Mouse (Mus musculus) C2C12 (cell line): ENCODE results near the gene Tfap2d.

Experiments
- CEBPB ChIP-seq: IDR thresholded peaks from one replicate; pipeline ENCODE4 v1.6.1; 2011; ENCODE audit warnings: low read depth, mild to moderate bottlenecking, control low read depth, moderate library complexity
- CTCF ChIP-seq: IDR thresholded peaks from one replicate; pipeline ENCODE4 v1.5.1; 2011; ENCODE audit not compliant: control insufficient read depth, insufficient read depth, insufficient read length
- FOSL1 ChIP-seq: IDR thresholded peaks from one replicate; pipeline ENCODE4 v1.8.0; 2011; ENCODE audit warnings: mild to moderate bottlenecking, low read length; ENCODE audit not compliant: poor library complexity, insufficient read depth, severe bottlenecking
- MAX ChIP-seq: IDR thresholded peaks from one replicate; pipeline ENCODE4 v1.6.1; 2011; ENCODE audit warnings: mild to moderate bottlenecking, control low read depth
- MYOD1 ChIP-seq: IDR thresholded peaks from one replicate; pipeline ENCODE4 v1.6.1; 2011; ENCODE audit warnings: low read depth; ENCODE audit not compliant: control insufficient read depth, insufficient read length
- MYOG ChIP-seq: IDR thresholded peaks from one replicate; pipeline ENCODE4 v1.6.1; 2011; ENCODE audit not compliant: control insufficient read depth, insufficient read length; ENCODE audit errors: extremely low read depth
- USF1 ChIP-seq: IDR thresholded peaks from one replicate; pipeline ENCODE4 v1.6.1; 2011; ENCODE audit warnings: low read depth, mild to moderate bottlenecking, control low read depth, moderate library complexity

GRCm38 (mm10) chr1:19207611-19208010, 104.8 kb downstream of the Tfap2d start:
- TF ChIP-seq CTCF (no peak), CEBPB (no peak), MAX (no peak), MYOG (no peak), USF1 (no peak), MYOD1 (no peak), FOSL1 (no peak)
